Mouse (Mus musculus) liver, embryonic 11.5 days (tissue): Measurements from ENCODE around the gene Gls. TPM values are rescaled to one million over a fixed set of nuclear protein-coding genes. Genes with fewer than 3 reads are reported as not detected.

Experiments used
- ATAC-seq: fragments of 200-750 bp; cut with Nextera tagmentation; replicated peaks from 2 replicates; pipeline ENCODE4 v1.8.0; 2017; ENCODE audit warnings: moderate number of reproducible peaks, mild to moderate bottlenecking, moderate TSS enrichment, moderate library complexity; ENCODE audit not compliant: low FRiP score
- DNase-seq: peaks from one replicate; pipeline ENCODE4 v3.0.0-alpha.2; 2017; ENCODE audit warnings: low spot score
- H3K27ac ChIP-seq: fragments of 300-500 bp; sonication (generic); 2 replicates; pipeline ENCODE4 v1.5.1; 2014; ENCODE audit warnings: mild to moderate bottlenecking, low read depth, low read length, control low read depth
- H3K27me3 ChIP-seq: fragments of 300-500 bp; sonication (generic); replicated peaks from 2 replicates; pipeline ENCODE4 v1.6.1; 2014; ENCODE audit warnings: low read length, mixed read lengths; ENCODE audit not compliant: control insufficient read depth, insufficient read depth
- H3K36me3 ChIP-seq: fragments of 300-500 bp; sonication (generic); 2 replicates; pipeline ENCODE4 v1.6.1; 2014; ENCODE audit warnings: mild to moderate bottlenecking, low read length, moderate library complexity, mixed read lengths; ENCODE audit not compliant: control insufficient read depth, insufficient read depth
- H3K4me1 ChIP-seq: fragments of 300-500 bp; sonication (generic); replicated peaks from 2 replicates; pipeline ENCODE4 v1.6.1; 2014; ENCODE audit warnings: low read length, mixed read lengths; ENCODE audit not compliant: control insufficient read depth, insufficient read depth
- H3K4me2 ChIP-seq: fragments of 300-500 bp; sonication (generic); 2 replicates; pipeline ENCODE4 v1.6.1; 2014; ENCODE audit warnings: mild to moderate bottlenecking, control low read depth, moderate library complexity
- H3K4me3 ChIP-seq: fragments of 300-500 bp; sonication (generic); 2 replicates; pipeline ENCODE4 v1.5.1; 2014; ENCODE audit warnings: low read depth, low read length, control low read depth
- H3K9ac ChIP-seq: fragments of 300-500 bp; sonication (generic); 2 replicates; pipeline ENCODE4 v1.6.1; 2014; ENCODE audit warnings: low read depth, low read length, control low read depth
- H3K9me3 ChIP-seq: fragments of 300-500 bp; sonication (generic); 2 replicates; pipeline ENCODE4 v1.6.1; 2016; ENCODE audit warnings: low read length, inconsistent platforms, mixed read lengths; ENCODE audit not compliant: control insufficient read depth
- WGBS: fragments of 180-500 bp; shearing (Covaris S2); extraction: QIAGEN DNeasy Blood & Tissue Kit; methylation state at CpG from one replicate; pipeline ENCODE4 v1.1.7; 2014; 5-methylcytosine and 5-hydroxymethylcytosine counted together
- polyA plus RNA-seq: library from polyadenylated mRNA; unstranded; fragments of >200 nt; fragmentation: Nextera tagmentation; extraction: Ambion mirVana; gene quantifications from 2 replicates; pipeline ENCODE4 v1.2.1, GENCODE M21; 2014

The Gls gene
- polyA plus RNA-seq, 1 experiment from 2014 or later: 23.6 TPM

DNA sequence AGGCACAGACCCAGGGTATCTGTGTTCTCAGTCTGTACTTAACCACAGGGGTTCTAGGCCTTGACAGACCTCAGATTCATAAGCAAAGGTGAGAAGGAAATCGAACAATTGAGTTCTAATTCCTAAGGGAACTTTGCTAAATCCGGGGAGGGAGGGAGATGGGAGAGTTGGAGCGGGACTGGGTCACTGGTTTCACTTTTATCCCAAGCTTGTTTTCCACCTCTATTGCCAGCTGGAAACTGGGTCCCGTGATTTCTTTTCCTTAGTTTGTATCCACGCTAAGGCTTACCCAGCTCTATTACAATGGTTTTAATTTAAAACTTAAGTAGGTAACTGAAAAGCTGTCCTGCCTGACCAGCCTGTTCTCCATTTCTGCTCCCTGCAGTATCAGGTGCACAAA lies 57.7 kb downstream of the Gls start:
- WGBS: 73% methylated on average over 5 of the region's 5 CpGs
- Histone ChIP-seq H3K27me3 (no peaks in the 10 kb centered on the region), H3K4me1 (peaks cover 2% of the 10 kb centered on the region; the same call in 1 of the 2 replicates), H3K36me3 (no peaks in the 10 kb centered on the region), H3K27ac (no peak overlapping the region), H3K9me3 (no peaks in the 10 kb centered on the region), H3K4me3 (no peak overlapping the region), H3K9ac (no peak overlapping the region), H3K4me2 (no peak overlapping the region)
- ATAC-seq (no peak), DNase-seq (no peak)

- 43% methylated on average over 8 of the region's 8 CpGs for WGBS
- Histone ChIP-seq H3K9ac (no peak overlapping the region), H3K4me3 (no peak overlapping the region), H3K4me2 (no peak overlapping the region), H3K27me3 (no peaks in the 10 kb centered on the region), H3K27ac (no peak overlapping the region), H3K9me3 (no peaks in the 10 kb centered on the region), H3K36me3 (no peaks in the 10 kb centered on the region; the same call in 1 of the 2 replicates), H3K4me1 (peaks cover 2% of the 10 kb centered on the region; the same call in 1 of the 2 replicates)
- ATAC-seq (peak; percentile 33; the same call in 1 of the 2 replicates), DNase-seq (no peak)
Measured at GRCm38 (mm10) chr1:52171271-52171670, 61.8 kb downstream of the Gls start.

DNA sequence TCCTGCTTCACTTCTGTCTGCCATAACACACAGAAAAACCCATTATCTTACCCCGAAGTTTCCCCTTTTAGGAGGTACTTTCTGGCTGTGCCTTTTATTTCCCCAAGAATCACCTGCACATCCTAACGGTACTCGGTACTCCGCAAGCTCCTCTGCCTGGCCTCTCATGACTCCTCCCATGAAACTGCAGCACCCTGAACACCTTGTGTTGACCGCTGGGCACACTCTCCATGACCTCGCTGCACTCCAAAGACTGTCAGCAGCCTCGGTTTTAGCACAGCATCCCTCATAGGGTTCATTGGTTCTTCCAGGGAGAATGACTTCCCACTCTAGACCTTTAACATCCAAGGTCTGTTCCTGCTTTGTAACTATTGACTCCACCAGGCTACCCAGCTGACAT lies 62.3 kb downstream of the Gls start:
- no peak overlapping the region for H3K9ac ChIP-seq
- no peaks in the 10 kb centered on the region for H3K27me3 ChIP-seq
- no peak overlapping the region for H3K27ac ChIP-seq
- ATAC-seq (no peak), DNase-seq (no peak)
- no peaks in the 10 kb centered on the region for H3K9me3 ChIP-seq
- no peak overlapping the region for H3K4me3 ChIP-seq
- H3K4me1 ChIP-seq: peaks cover 2% of the 10 kb centered on the region; the same call in 1 of the 2 replicates
- no peak overlapping the region for H3K4me2 ChIP-seq
- H3K36me3 ChIP-seq: no peaks in the 10 kb centered on the region; the same call in 1 of the 2 replicates
- WGBS: 70% methylated on average over 7 of the region's 7 CpGs

DNA sequence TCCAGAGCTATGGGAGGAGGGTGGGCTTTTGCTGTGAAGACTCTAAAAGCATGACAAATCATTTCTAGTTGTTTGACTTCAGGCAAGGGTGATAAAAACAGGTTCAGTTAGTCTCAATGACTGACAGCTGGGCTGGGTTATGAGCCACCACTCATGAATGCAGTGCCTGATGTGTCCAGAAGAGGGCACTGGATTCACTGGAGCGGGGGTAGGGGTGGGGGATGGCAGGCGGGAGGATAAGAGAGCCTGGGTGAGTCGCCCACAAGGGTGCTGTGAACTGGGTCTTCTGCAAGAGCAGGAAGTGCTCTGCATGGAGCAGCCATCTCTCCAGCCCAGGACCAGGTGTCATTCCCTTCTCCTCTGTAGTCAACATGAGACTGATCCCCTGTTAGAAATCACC lies 63.0 kb downstream of the Gls start:
- H3K4me3 ChIP-seq: no peak overlapping the region
- DNase-seq (no peak), ATAC-seq (peak; percentile 71)
- H3K27ac ChIP-seq: no peak overlapping the region
- H3K4me2 ChIP-seq: no peak overlapping the region; the same call in 1 of the 2 replicates
- no peaks in the 10 kb centered on the region for H3K9me3 ChIP-seq
- 6% methylated on average over 3 of the region's 3 CpGs for WGBS
- no peak overlapping the region for H3K9ac ChIP-seq
- peaks cover 2% of the 10 kb centered on the region; the same call in 1 of the 2 replicates for H3K4me1 ChIP-seq
- H3K27me3 ChIP-seq: no peaks in the 10 kb centered on the region
- no peaks in the 10 kb centered on the region; the same call in 1 of the 2 replicates for H3K36me3 ChIP-seq

DNA sequence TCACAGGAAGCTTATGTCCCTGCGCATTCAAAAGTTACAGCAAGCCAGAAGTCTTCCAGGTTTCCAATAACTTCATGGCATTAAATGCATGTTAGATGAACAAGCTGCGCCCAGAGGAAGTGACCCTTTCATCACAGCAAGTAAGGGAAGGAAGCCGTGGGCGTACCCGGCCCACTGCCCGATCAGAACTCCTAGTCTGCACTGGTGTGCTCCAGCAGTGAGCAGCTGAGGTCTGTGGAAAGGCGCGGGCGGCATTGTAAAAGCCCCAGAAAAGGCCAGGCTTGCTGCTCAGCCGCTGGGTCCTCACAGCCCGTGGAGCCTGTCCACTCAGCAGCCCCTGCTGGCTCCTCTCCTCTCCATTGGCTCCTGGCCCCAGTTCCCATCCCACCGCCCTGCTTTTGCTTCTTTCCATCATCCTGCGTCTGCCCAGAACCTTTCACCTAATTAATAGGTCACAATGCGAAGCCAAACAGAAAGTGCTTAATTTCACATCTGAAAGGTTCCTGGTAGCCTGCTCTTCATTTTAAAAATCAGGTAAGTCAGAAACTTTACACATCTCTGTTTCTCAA lies 66.3 kb downstream of the Gls start:
- H3K9ac ChIP-seq: no peak overlapping the region
- no peaks in the 10 kb centered on the region for H3K9me3 ChIP-seq
- 63% methylated on average over 14 of the region's 14 CpGs for WGBS
- no peak overlapping the region for H3K4me3 ChIP-seq
- H3K27ac ChIP-seq: no peak overlapping the region
- ATAC-seq: no peak
- no peaks in the 10 kb centered on the region; the same call in 1 of the 2 replicates for H3K36me3 ChIP-seq
- H3K4me1 ChIP-seq: peaks cover 2% of the 10 kb centered on the region; the same call in 1 of the 2 replicates
- no peak for DNase-seq
- no peaks in the 10 kb centered on the region for H3K27me3 ChIP-seq
- H3K4me2 ChIP-seq: no peak overlapping the region

- H3K36me3 ChIP-seq: no peaks in the 10 kb centered on the region; the same call in 1 of the 2 replicates
- no peak for DNase-seq
- no peak for ATAC-seq
- H3K27ac ChIP-seq: no peak overlapping the region
- WGBS: 91% methylated on average over 5 of the region's 5 CpGs
- H3K9me3 ChIP-seq: no peaks in the 10 kb centered on the region
- no peaks in the 10 kb centered on the region for H3K4me1 ChIP-seq
- no peak overlapping the region for H3K4me2 ChIP-seq
- H3K9ac ChIP-seq: no peak overlapping the region
- no peak overlapping the region for H3K4me3 ChIP-seq
- no peaks in the 10 kb centered on the region for H3K27me3 ChIP-seq
Measured at GRCm38 (mm10) chr1:52163707-52164457, 69.2 kb downstream of the Gls start.

DNA sequence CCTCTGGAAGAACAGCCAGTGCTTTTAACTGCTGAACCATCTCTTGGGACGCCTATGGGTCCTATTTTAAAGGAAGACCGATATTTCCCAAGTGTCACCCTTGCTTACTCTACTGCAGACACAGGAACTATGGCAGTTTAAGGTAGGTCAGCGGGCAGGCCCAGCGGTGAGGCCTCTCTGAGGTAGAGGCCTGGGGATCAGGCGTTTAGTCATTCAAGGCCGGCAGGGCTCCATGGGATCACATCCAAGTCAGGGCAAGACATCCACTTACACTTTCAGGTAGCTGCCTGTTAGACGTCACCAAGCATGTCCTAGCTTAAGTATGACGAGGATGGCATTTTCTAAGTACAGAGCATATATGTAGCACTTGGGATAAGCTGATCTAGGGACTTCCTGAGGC lies 71.9 kb downstream of the Gls start:
- Histone ChIP-seq H3K27ac (no peak overlapping the region), H3K9ac (no peak overlapping the region), H3K9me3 (no peaks in the 10 kb centered on the region), H3K4me3 (no peak overlapping the region), H3K4me1 (no peaks in the 10 kb centered on the region), H3K4me2 (no peak overlapping the region), H3K36me3 (0 out of 2 replicates have a peak, but pooled peaks cover 2% of the 10 kb centered on the region), H3K27me3 (no peaks in the 10 kb centered on the region)
- 88% methylated on average over 8 of the region's 8 CpGs for WGBS
- ATAC-seq (no peak), DNase-seq (no peak)

GRCm38 (mm10) chr1:52158490-52159381 lies 74.3 kb downstream of the Gls start:
- H3K27me3 ChIP-seq: no peaks in the 10 kb centered on the region
- no peak overlapping the region for H3K4me2 ChIP-seq
- no peak overlapping the region for H3K4me3 ChIP-seq
- no peak overlapping the region for H3K27ac ChIP-seq
- WGBS: 73% methylated on average over 17 of the region's 17 CpGs
- H3K4me1 ChIP-seq: no peaks in the 10 kb centered on the region
- H3K9ac ChIP-seq: no peak overlapping the region
- DNase-seq (no peak), ATAC-seq (no peak)
- no peaks in the 10 kb centered on the region for H3K9me3 ChIP-seq
- 0 out of 2 replicates have a peak, but pooled peaks cover 2% of the 10 kb centered on the region for H3K36me3 ChIP-seq
